Mouse (Mus musculus) heart, embryonic 16.5 days (tissue): ENCODE data around the gene Gas7. TPM values are rescaled to one million over a fixed set of nuclear protein-coding genes. Genes with fewer than 3 reads are reported as not detected.

ENCODE experiments used
- ATAC-seq: fragments of 200-750 bp; cut with Nextera tagmentation; replicated peaks from 2 replicates; pipeline ENCODE4 v1.8.0; 2017; ENCODE audit warnings: moderate number of reproducible peaks; ENCODE audit not compliant: insufficient read depth, low FRiP score; ENCODE audit errors: extremely low read depth
- H3K27ac ChIP-seq: fragments of 300-500 bp; sonication (generic); 2 replicates; pipeline ENCODE4 v1.5.1; 2014; ENCODE audit warnings: mild to moderate bottlenecking, low read length, control low read depth, moderate library complexity
- H3K27me3 ChIP-seq: fragments of 300-500 bp; sonication (generic); 2 replicates; pipeline ENCODE4 v1.6.1; 2014; ENCODE audit warnings: low read length, mixed read lengths; ENCODE audit not compliant: control insufficient read depth, insufficient read depth
- H3K36me3 ChIP-seq: fragments of 300-500 bp; sonication (generic); 2 replicates; pipeline ENCODE4 v1.6.1; 2014; ENCODE audit not compliant: control insufficient read depth, insufficient read depth
- H3K4me1 ChIP-seq: fragments of 300-500 bp; sonication (generic); 2 replicates; pipeline ENCODE4 v1.6.1; 2014; ENCODE audit warnings: low read length, mixed read lengths; ENCODE audit not compliant: control insufficient read depth, insufficient read depth
- H3K4me2 ChIP-seq: fragments of 300-500 bp; sonication (generic); 2 replicates; pipeline ENCODE4 v1.6.1; 2014; ENCODE audit warnings: low read depth, mild to moderate bottlenecking, control low read depth, low read length
- H3K4me3 ChIP-seq: fragments of 300-500 bp; sonication (generic); 2 replicates; pipeline ENCODE4 v1.5.1; 2014; ENCODE audit warnings: mild to moderate bottlenecking, control low read depth, low read length
- H3K9ac ChIP-seq: fragments of 300-500 bp; sonication (generic); 2 replicates; pipeline ENCODE4 v1.6.1; 2014; ENCODE audit warnings: low read length, control low read depth
- H3K9me3 ChIP-seq: fragments of 300-500 bp; sonication (generic); replicated peaks from 2 replicates; pipeline ENCODE4 v1.6.1; 2016; ENCODE audit warnings: low read length; ENCODE audit not compliant: control insufficient read depth
- WGBS: fragments of 180-500 bp; shearing (Covaris S2); extraction: QIAGEN DNeasy Blood & Tissue Kit; methylation state at CpG from one replicate; pipeline ENCODE4 v1.1.7; 2014; 5-methylcytosine and 5-hydroxymethylcytosine counted together
- polyA plus RNA-seq: library from polyadenylated mRNA; unstranded; fragments of >200 nt; fragmentation: Nextera tagmentation; extraction: Ambion mirVana; gene quantifications from 2 replicates; pipeline ENCODE4 v1.2.1, GENCODE M21; 2015

The Gas7 gene
- polyA plus RNA-seq, 1 experiment from 2014 or later = 8.5 TPM

DNA sequence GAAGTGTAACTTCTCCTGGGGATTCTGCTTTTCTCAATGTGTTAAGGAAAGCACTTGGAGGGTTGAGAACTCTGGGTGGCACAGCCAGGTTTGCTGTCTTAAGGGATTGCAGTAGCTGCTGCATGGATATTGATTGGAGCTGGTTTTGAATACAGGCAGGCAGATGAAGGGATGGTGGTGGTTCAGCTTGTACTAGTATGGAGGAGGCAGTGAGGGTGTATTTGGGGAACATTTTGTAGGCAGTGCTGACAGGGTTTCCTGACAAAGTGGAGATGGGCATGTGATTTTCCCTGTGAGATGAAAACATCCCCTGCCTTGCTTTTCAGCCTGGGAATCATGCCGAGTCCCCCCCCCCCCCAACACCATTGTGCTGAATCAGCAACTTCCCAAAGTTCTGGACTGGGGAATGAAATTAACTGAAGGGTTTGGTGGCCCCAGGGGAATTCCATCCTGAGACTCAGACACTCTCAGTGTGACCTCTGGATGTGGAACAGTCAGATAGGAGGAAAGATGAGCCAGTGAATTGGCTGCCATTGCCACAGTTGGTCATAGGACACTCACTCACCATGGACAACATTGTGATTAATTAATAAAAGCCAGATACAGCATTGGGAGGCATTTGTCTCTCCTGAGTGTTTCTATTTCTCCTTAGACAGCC lies 54.1 kb downstream of the Gas7 start:
- Histone ChIP-seq H3K27me3 (no peaks in the 10 kb centered on the region), H3K9ac (no peak overlapping the region), H3K4me2 (no peak overlapping the region), H3K9me3 (no peaks in the 10 kb centered on the region), H3K27ac (no peak overlapping the region), H3K4me1 (no peaks in the 10 kb centered on the region), H3K4me3 (no peak overlapping the region), H3K36me3 (no peaks in the 10 kb centered on the region)
- 67% methylated on average over 1 of the region's 1 CpGs for WGBS
- ATAC-seq = no peak

DNA sequence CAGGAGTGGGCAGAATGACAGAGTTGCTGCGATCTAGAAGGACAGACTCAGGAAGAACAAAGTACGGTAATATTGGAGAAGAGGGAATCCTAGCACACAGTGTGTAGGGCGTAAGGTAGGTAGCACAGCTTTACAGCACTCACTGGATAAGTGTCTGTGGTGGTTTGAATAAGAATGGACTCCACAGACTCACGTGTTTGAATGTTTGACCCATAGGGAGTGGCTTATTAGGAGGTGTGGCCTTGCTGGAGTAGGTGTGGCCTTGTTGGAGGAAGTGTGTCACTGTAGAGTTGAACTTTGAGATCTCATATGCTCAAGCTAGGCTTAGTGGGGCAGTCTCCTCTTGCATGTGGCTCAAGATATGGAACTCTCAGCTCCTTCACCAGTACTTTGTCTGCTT lies 55.6 kb downstream of the Gas7 start:
- no peaks in the 10 kb centered on the region for H3K36me3 ChIP-seq
- 84% methylated on average over 4 of the region's 4 CpGs for WGBS
- H3K4me1 ChIP-seq = 0 out of 2 replicates have a peak, but pooled peaks cover 7% of the 10 kb centered on the region
- no peaks in the 10 kb centered on the region for H3K27me3 ChIP-seq
- no peak overlapping the region for H3K27ac ChIP-seq
- H3K4me3 ChIP-seq = no peak overlapping the region
- H3K9me3 ChIP-seq = no peaks in the 10 kb centered on the region
- no peak overlapping the region for H3K4me2 ChIP-seq
- H3K9ac ChIP-seq = no peak overlapping the region
- ATAC-seq = no peak

- no peak overlapping the region for H3K9ac ChIP-seq
- 0 out of 2 replicates have a peak, but pooled peaks cover 7% of the 10 kb centered on the region for H3K4me1 ChIP-seq
- H3K27ac ChIP-seq = no peak overlapping the region
- no peaks in the 10 kb centered on the region for H3K36me3 ChIP-seq
- 0 out of 2 replicates have a peak, but pooled peaks have one; percentile 18 for ATAC-seq
- no peak overlapping the region for H3K4me3 ChIP-seq
- no peaks in the 10 kb centered on the region for H3K27me3 ChIP-seq
- H3K4me2 ChIP-seq = no peak overlapping the region
- 87% methylated on average over 4 of the region's 4 CpGs for WGBS
- no peaks in the 10 kb centered on the region; the same call in 1 of the 2 replicates for H3K9me3 ChIP-seq
These were observed 57.8 kb downstream of the Gas7 start for GRCm38 (mm10) chr11:67513001-67513400.

DNA sequence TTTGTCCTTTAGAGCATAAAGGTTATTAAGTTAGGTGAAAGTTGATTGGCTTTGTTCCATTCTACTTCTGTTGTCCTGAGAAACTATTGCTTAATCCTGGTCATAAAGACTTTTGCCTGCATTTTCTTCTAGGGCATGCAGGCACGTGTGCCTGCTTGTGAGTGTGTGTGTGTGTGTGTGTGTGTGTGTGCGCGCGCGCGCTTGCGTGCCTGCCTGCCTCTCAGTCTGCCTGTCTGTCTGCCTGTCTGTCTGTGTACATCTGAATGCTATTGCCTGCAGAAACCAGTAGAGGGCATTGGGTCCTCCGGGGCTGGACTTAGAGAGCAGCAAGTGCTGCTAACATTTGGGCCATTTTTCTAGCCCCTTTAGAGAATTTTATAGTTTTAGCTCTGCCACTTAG lies 59.2 kb downstream of the Gas7 start:
- H3K4me1 ChIP-seq = 0 out of 2 replicates have a peak, but pooled peaks cover 7% of the 10 kb centered on the region
- no peaks in the 10 kb centered on the region; the same call in 1 of the 2 replicates for H3K9me3 ChIP-seq
- ATAC-seq = no peak
- no peaks in the 10 kb centered on the region for H3K36me3 ChIP-seq
- no peaks in the 10 kb centered on the region for H3K27me3 ChIP-seq
- no peak overlapping the region for H3K4me2 ChIP-seq
- no peak overlapping the region for H3K27ac ChIP-seq
- H3K9ac ChIP-seq = no peak overlapping the region
- WGBS = 87% methylated on average over 8 of the region's 8 CpGs
- no peak overlapping the region for H3K4me3 ChIP-seq

GRCm38 (mm10) chr11:67515020-67515911 lies 60.0 kb downstream of the Gas7 start:
- Histone ChIP-seq H3K36me3 (no peaks in the 10 kb centered on the region), H3K27ac (0 out of 2 replicates have a peak overlapping the region, but pooled peaks have one; percentile 6), H3K27me3 (no peaks in the 10 kb centered on the region), H3K9ac (no peak overlapping the region), H3K9me3 (no peaks in the 10 kb centered on the region; the same call in 1 of the 2 replicates), H3K4me3 (no peak overlapping the region), H3K4me1 (0 out of 2 replicates have a peak, but pooled peaks cover 7% of the 10 kb centered on the region), H3K4me2 (no peak overlapping the region)
- 32% methylated on average over 5 of the region's 5 CpGs for WGBS
- no peak for ATAC-seq

DNA sequence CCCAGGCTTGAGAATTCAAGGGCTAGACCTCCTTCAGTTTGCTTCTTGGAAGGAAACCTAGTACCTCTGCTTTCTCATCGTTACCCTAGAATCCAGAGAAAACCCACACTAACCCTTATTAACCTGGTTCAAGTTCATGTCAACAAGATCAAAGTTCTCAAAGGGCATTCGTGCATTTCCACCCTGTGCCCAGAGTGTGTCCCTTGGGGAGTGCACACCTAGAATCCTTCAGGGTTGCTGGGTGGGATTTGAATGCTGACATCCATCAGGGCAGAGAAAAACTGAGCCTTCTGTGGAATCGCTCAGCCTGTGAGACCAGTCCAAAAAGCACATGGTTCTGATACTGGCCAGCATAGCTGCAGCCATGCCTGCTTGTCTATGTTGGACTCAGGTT lies 60.7 kb downstream of the Gas7 start:
- H3K27ac ChIP-seq = no peak overlapping the region
- no peaks in the 10 kb centered on the region for H3K27me3 ChIP-seq
- H3K4me1 ChIP-seq = 0 out of 2 replicates have a peak, but pooled peaks cover 7% of the 10 kb centered on the region
- no peaks in the 10 kb centered on the region for H3K36me3 ChIP-seq
- no peaks in the 10 kb centered on the region; the same call in 1 of the 2 replicates for H3K9me3 ChIP-seq
- 61% methylated on average over 3 of the region's 3 CpGs for WGBS
- H3K4me2 ChIP-seq = no peak overlapping the region
- no peak overlapping the region for H3K9ac ChIP-seq
- no peak overlapping the region for H3K4me3 ChIP-seq
- no peak for ATAC-seq

DNA sequence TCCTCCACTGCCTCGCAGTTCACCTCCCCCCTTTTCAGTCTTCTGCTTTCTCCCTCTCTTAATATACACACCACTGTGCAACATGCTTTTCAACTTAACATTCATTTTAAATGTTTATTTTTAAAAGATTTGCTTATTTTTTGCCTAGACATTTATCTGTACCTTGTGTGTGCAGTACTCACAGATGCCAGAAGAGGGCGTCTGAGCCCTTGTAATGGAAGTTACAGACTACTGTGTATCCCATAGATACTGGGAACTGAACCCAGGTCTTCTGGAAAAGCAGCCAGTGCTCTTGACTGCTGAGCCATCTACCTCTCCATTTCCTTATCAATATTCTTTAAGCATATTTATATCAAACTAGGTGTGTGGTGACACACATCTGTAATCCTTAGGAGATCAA lies 62.5 kb downstream of the Gas7 start:
- no peak overlapping the region for H3K4me2 ChIP-seq
- H3K9me3 ChIP-seq = no peaks in the 10 kb centered on the region; the same call in 1 of the 2 replicates
- no peak overlapping the region for H3K9ac ChIP-seq
- 55% methylated on average over 2 of the region's 2 CpGs for WGBS
- H3K4me1 ChIP-seq = 0 out of 2 replicates have a peak, but pooled peaks cover 7% of the 10 kb centered on the region
- no peak overlapping the region for H3K27ac ChIP-seq
- no peaks in the 10 kb centered on the region for H3K27me3 ChIP-seq
- H3K36me3 ChIP-seq = no peaks in the 10 kb centered on the region
- no peak for ATAC-seq
- no peak overlapping the region for H3K4me3 ChIP-seq

DNA sequence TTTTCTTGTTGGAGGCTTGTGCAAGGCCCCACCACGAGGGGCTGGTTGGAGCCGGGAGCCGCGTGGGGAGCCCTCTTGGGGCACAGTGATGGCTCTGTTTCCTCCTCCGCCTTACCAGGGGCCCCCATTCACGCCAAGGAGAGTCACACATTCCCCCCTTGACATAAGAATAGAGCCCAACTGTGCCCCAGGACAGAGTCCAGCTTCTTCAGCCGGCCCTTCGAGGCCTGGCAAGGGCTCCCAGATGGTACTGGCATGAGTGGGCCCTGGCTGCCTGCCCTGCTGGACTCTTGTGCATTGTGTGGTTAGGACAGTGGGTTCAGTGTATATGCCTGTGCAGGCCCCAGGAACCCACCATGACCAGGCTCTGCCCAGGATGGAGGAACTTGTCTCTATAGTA lies 63.7 kb downstream of the Gas7 start:
- no peak overlapping the region for H3K4me3 ChIP-seq
- H3K4me2 ChIP-seq = no peak overlapping the region
- H3K27ac ChIP-seq = no peak overlapping the region
- peaks cover 10% of the 10 kb centered on the region for H3K4me1 ChIP-seq
- H3K9me3 ChIP-seq = no peaks in the 10 kb centered on the region; the same call in 1 of the 2 replicates
- no peaks in the 10 kb centered on the region for H3K36me3 ChIP-seq
- H3K27me3 ChIP-seq = no peaks in the 10 kb centered on the region
- no peak overlapping the region for H3K9ac ChIP-seq
- 86% methylated on average over 8 of the region's 8 CpGs for WGBS
- no peak for ATAC-seq

DNA sequence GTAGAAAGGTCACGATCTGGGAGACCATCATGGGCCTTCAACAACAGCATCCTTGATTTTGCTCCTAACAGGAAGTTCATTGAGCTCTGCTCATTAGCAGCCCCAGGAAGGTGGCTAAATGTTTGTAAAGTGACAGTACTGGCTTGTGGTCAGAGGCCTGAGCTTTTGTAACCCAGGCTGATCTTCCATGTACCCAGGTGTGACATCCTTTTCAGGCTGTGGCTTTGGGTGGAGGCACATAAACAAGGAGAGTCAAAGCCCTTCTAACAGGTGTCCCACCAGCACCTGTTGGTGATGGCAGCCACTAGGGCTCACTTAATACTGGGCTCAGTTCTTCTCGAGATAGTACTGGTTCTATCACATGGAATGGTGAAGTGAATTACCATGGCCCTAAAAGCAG lies 67.4 kb downstream of the Gas7 start:
- H3K9ac ChIP-seq = no peak overlapping the region
- no peaks in the 10 kb centered on the region; the same call in 1 of the 2 replicates for H3K9me3 ChIP-seq
- H3K27me3 ChIP-seq = no peaks in the 10 kb centered on the region
- H3K4me1 ChIP-seq = peaks cover 34% of the 10 kb centered on the region
- H3K27ac ChIP-seq = no peak overlapping the region
- H3K4me3 ChIP-seq = no peak overlapping the region
- WGBS = 69% methylated on average over 2 of the region's 2 CpGs
- H3K4me2 ChIP-seq = no peak overlapping the region
- no peak for ATAC-seq
- H3K36me3 ChIP-seq = no peaks in the 10 kb centered on the region
